Mouse (Mus musculus): ENCODE results near the gene Mlana.

DNA sequence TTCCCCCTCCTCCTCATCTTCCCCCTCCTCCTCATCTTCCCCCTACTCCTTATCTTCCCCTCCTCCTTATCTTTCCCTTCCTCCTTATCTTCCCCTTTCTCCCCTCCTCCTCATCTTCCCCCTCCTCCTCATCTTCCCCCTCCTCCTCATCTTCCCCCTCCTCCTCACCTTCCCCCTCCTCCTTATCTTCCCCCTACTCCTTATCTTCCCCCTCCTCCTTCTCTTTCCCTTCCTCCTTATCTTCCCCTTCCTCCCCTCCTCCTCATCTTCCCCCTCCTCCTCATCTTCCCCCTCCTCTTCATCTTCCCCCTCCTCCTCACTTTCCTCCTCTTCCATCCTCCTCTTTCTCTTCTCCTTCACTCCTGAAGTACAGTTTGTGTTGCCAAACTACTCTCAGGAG lies 784 bp upstream of the Mlana start:
- TF ChIP-seq POLR2A (IDR thresholded peaks at IDR 0.05; ENCODE audit: borderline replicate concordance, extremely low read depth, low read depth, low read length): no peak
- TF ChIP-seq CTCF (IDR thresholded peaks at IDR 0.05; ENCODE audit: insufficient read depth, low read length): no peak
